Mouse (Mus musculus) forebrain, embryonic 14.5 days (tissue): ENCODE measurements at regions not wholly inside any gene's neighbourhood (a gene's known extent, or its start where the extent isn't known, plus 50 kb on each side); places are given as distances from the start of the nearest gene placed in this dataset.

ENCODE experiments used
- ATAC-seq: fragments of 200-750 bp; cut with Nextera tagmentation; 2 replicates; pipeline ENCODE4 v1.8.0; 2017; ENCODE audit warnings: mild to moderate bottlenecking, moderate library complexity
- DNase-seq: peaks from one replicate; pipeline ENCODE4 v3.0.0-alpha.2; 2015; ENCODE audit warnings: low spot score
- H3K27ac ChIP-seq: fragments of 300-500 bp; sonication (generic); 2 replicates; pipeline ENCODE4 v1.5.1; 2014; ENCODE audit warnings: low read depth, mild to moderate bottlenecking, control low read depth, low read length, moderate library complexity
- H3K27me3 ChIP-seq: fragments of 300-500 bp; sonication (generic); replicated peaks from 2 replicates; pipeline ENCODE4 v1.6.1; 2014; ENCODE audit warnings: low read length, control low read depth, mixed read lengths; ENCODE audit not compliant: control insufficient read depth, insufficient read depth
- H3K36me3 ChIP-seq: fragments of 300-500 bp; sonication (generic); 2 replicates; pipeline ENCODE4 v1.6.1; 2014; ENCODE audit warnings: low read length, control low read depth; ENCODE audit not compliant: control insufficient read depth, insufficient read depth
- H3K4me1 ChIP-seq: fragments of 300-500 bp; sonication (generic); 2 replicates; pipeline ENCODE4 v1.6.1; 2014; ENCODE audit warnings: antibody characterized with exemption, low read length, control low read depth; ENCODE audit not compliant: control insufficient read depth, insufficient read depth
- H3K4me2 ChIP-seq: fragments of 300-500 bp; sonication (generic); 2 replicates; pipeline ENCODE4 v1.6.1; 2014; ENCODE audit warnings: mild to moderate bottlenecking, control low read depth, low read length
- H3K4me3 ChIP-seq: fragments of 300-500 bp; sonication (generic); 2 replicates; pipeline ENCODE4 v1.5.1; 2014; ENCODE audit warnings: low read depth, low read length, control low read depth
- H3K9ac ChIP-seq: fragments of 300-500 bp; sonication (generic); 2 replicates; pipeline ENCODE4 v1.6.1; 2014; ENCODE audit warnings: mild to moderate bottlenecking, low read length, control low read depth, moderate library complexity
- H3K9me3 ChIP-seq: fragments of 300-500 bp; sonication (generic); replicated peaks from 2 replicates; pipeline ENCODE4 v1.6.1; 2016; ENCODE audit warnings: low read length, control low read depth, mixed read lengths; ENCODE audit not compliant: control insufficient read depth
- WGBS: fragments of 180-500 bp; shearing (Covaris S2); extraction: QIAGEN DNeasy Blood & Tissue Kit; methylation state at CpG from one replicate; pipeline ENCODE4 v1.1.7; 2014; 5-methylcytosine and 5-hydroxymethylcytosine counted together

DNA sequence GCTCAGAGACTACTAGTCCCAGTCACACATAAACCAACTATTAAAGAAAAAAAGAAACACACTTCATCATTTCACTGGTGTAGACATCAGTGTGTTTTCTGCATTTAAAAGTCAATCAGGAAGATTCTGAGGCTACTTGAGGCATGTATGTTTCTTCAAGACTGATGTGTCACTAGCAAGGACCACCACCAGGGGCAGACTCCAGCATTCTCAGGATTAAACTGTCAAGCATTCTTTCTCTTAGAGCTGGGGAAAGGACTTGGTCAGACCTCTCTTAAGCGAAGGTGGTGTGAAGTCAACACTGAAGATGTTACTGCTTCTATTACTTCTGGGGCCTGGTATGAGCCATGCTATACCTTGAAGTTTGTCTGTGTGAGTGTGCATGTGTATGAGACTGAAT, 114.1 kb upstream of the Try4 start:
- Histone ChIP-seq H3K9ac (no peak overlapping the region), H3K36me3 (no peaks in the 10 kb centered on the region), H3K4me3 (no peak overlapping the region), H3K4me2 (no peak overlapping the region), H3K27ac (no peak overlapping the region), H3K27me3 (no peaks in the 10 kb centered on the region), H3K9me3 (no peaks in the 10 kb centered on the region), H3K4me1 (no peaks in the 10 kb centered on the region)
- WGBS = 88% methylated on average over 1 of the region's 1 CpGs
- ATAC-seq (no peak), DNase-seq (no peak)

DNA sequence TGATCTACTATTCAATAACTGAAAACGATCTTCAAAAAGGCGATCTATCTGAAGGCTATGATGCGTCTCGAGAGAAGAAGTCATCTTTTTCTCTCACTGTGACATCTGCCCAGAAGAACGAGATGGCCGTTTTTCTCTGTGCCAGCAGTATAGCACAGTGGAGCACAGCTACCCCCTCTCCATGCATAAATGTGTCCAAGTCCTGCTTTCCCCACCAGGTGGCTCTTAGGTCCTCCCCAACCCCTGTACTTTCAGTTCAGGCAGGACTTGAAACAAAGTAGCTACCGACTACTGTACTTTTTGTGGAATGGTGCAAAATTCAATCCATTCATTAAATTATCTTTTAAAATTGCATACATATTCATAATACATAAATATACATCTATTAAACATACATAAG, 123.2 kb upstream of the Try4 start:
- H3K27me3 ChIP-seq = no peaks in the 10 kb centered on the region
- DNase-seq (no peak), ATAC-seq (no peak)
- H3K9me3 ChIP-seq = no peaks in the 10 kb centered on the region
- no peak overlapping the region for H3K4me2 ChIP-seq
- no peaks in the 10 kb centered on the region for H3K4me1 ChIP-seq
- 89% methylated on average over 7 of the region's 7 CpGs for WGBS
- H3K36me3 ChIP-seq = no peaks in the 10 kb centered on the region
- no peak overlapping the region for H3K9ac ChIP-seq
- H3K27ac ChIP-seq = no peak overlapping the region
- H3K4me3 ChIP-seq = no peak overlapping the region

DNA sequence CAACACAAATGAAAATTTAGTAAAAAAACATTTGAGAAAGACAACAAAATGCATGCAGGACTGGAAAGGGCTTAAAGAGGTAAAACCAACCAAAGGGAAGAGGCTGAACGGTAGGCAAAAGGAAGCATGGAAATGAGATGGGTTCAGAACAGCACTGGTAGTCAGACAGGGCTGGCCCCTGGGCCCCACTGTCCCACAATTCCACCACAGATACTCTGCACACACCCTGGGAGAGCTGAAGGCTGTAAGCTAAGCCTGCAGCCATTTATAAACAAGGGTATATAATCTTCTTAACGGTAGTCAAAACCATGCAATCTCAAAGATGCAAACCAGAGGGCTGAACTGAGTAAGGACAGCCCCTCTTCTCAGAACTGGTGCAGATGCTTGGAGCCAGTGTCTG, 124.0 kb upstream of the Try4 start:
- no peaks in the 10 kb centered on the region for H3K36me3 ChIP-seq
- ATAC-seq (no peak), DNase-seq (no peak)
- no peaks in the 10 kb centered on the region for H3K4me1 ChIP-seq
- no peak overlapping the region for H3K4me2 ChIP-seq
- H3K9ac ChIP-seq = no peak overlapping the region
- 85% methylated on average over 2 of the region's 2 CpGs for WGBS
- H3K9me3 ChIP-seq = no peaks in the 10 kb centered on the region
- H3K4me3 ChIP-seq = no peak overlapping the region
- no peak overlapping the region for H3K27ac ChIP-seq
- H3K27me3 ChIP-seq = no peaks in the 10 kb centered on the region

DNA sequence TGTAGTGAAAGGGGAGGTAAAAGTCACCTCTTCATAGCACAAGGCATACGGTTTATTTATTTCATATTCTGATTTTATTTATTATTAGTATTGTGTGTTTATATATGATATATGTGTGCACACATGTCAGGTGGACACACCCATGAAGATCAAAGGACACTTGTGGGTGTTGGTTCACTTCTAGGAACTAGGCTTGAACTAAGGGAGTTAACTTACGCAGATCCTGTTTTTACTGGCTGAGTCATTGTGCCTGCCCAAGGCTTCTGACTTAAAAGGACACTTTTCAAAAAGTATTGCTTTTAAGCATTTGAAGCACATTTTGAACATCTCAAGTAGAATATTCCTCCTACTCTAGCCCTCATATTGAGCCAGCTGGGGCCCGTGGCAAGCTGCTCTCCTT, 124.9 kb upstream of the Try4 start:
- DNase-seq (no peak), ATAC-seq (no peak)
- Histone ChIP-seq H3K4me2 (no peak overlapping the region), H3K27ac (no peak overlapping the region), H3K4me3 (no peak overlapping the region), H3K27me3 (no peaks in the 10 kb centered on the region), H3K4me1 (no peaks in the 10 kb centered on the region), H3K36me3 (no peaks in the 10 kb centered on the region), H3K9ac (no peak overlapping the region), H3K9me3 (no peaks in the 10 kb centered on the region)
- WGBS = 91% methylated on average over 3 of the region's 3 CpGs

DNA sequence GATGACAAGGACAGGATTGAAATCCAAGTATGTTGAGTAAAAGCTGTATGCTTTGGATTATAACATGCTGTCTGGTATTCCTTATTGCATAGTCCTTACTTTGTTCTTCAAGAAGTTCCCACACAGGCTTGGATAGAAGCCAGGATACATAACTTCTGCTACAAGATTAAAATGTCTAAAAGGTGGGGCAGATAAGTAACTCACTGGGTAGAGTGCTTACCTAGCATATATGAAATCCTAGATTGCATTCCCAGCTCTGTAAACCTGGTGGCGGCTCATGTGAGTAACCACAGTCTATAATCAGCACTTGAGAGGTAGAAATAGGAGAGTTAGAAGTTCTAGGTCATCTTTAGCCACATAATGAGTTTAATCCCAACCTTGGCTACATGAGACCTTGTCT, 126.0 kb upstream of the Try4 start:
- no peak overlapping the region for H3K27ac ChIP-seq
- ATAC-seq (no peak), DNase-seq (no peak)
- no peak overlapping the region for H3K9ac ChIP-seq
- 88% methylated on average over 1 of the region's 1 CpGs for WGBS
- H3K9me3 ChIP-seq = no peaks in the 10 kb centered on the region
- H3K36me3 ChIP-seq = no peaks in the 10 kb centered on the region
- no peak overlapping the region for H3K4me3 ChIP-seq
- no peaks in the 10 kb centered on the region for H3K4me1 ChIP-seq
- no peak overlapping the region for H3K4me2 ChIP-seq
- no peaks in the 10 kb centered on the region for H3K27me3 ChIP-seq

DNA sequence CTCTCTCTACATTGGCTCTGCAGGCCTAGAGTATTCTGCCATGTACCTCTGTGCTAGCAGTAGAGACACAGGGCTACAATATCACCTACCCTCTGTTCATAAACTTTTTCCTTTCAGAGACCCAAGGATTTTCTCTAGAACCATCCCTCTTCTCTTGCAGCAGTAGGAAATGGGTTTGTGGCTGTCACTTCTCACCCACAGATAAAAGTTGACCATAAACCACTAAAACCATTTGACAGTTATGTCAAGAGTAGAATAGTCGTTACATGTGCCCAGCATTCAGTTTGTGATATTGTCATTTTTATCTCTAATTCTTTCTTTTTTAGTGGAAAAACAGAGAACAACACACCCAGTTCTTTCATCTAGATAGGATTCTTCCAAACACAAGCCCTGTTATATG, 128.2 kb upstream of the 2210010C04Rik start:
- ATAC-seq (no peak), DNase-seq (no peak)
- H3K4me3 ChIP-seq = no peak overlapping the region
- H3K9ac ChIP-seq = no peak overlapping the region
- no peak overlapping the region for H3K4me2 ChIP-seq
- H3K36me3 ChIP-seq = no peaks in the 10 kb centered on the region
- H3K9me3 ChIP-seq = no peaks in the 10 kb centered on the region
- no peak overlapping the region for H3K27ac ChIP-seq
- H3K27me3 ChIP-seq = no peaks in the 10 kb centered on the region
- WGBS = 80% methylated on average over 1 of the region's 1 CpGs
- H3K4me1 ChIP-seq = no peaks in the 10 kb centered on the region

DNA sequence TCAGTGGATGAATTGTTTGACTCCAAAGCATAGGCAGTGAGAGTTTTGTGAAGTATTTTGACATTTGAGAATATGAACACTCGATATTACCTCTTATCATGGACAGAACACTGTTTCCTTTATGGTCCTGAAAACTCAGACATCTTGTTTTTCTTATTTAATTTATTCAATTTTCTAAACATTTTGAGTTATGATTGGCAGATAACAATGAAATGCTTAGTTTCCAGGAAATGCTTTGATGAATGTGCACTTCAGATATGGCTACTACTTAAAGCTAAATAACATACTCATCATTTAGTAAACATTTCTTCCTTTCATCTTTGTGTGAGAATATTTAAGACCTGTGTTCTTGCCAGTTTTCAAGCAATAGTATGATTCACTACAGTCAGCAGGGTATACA, 126.4 kb upstream of the 2210010C04Rik start:
- Histone ChIP-seq H3K4me3 (no peak overlapping the region), H3K4me1 (no peaks in the 10 kb centered on the region), H3K4me2 (no peak overlapping the region), H3K9me3 (no peaks in the 10 kb centered on the region), H3K27me3 (no peaks in the 10 kb centered on the region), H3K27ac (no peak overlapping the region), H3K9ac (no peak overlapping the region), H3K36me3 (no peaks in the 10 kb centered on the region)
- 79% methylated on average over 1 of the region's 1 CpGs for WGBS
- ATAC-seq (no peak), DNase-seq (no peak)

DNA sequence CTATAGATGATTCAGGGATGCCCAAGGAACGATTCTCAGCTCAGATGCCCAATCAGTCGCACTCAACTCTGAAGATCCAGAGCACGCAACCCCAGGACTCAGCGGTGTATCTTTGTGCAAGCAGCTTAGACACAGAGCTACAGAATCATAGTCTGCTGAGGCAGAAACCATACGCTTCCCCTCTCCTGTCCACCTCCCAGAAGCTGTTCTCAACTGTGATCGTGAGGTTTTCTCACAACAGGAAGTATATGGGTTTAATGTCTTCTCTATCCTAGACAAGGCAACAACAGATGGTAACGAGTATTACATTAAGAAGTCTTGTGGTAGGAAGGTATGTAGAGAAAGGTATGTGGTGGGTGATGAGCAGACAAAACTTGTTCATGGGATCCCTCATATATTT, 116.8 kb upstream of the 2210010C04Rik start:
- Histone ChIP-seq H3K4me2 (no peak overlapping the region), H3K9me3 (no peaks in the 10 kb centered on the region), H3K4me3 (no peak overlapping the region), H3K27me3 (no peaks in the 10 kb centered on the region), H3K4me1 (no peaks in the 10 kb centered on the region), H3K9ac (no peak overlapping the region), H3K27ac (no peak overlapping the region), H3K36me3 (no peaks in the 10 kb centered on the region)
- ATAC-seq = no peak
- 85% methylated on average over 7 of the region's 7 CpGs for WGBS
- DNase-seq = no peak

DNA sequence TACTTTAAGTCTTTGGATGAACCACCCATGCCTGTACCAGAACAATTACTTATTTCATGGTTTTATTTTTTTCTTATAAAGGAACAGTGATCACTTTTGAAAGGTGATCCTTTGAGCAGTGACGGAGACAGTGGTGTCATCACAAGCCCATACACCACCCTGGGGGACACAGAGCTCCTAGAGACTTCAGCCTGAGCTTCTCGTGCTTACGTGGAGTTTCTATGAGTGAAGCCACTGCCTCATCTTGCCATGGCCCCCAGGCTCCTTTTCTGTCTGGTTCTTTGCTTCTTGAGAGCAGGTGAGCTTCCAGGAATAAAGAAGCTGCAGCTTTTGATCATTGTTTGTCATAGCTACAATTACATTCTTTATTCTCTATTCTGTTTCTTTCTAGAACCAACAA, 116.2 kb upstream of the 2210010C04Rik start:
- Histone ChIP-seq H3K36me3 (no peaks in the 10 kb centered on the region), H3K4me2 (no peak overlapping the region), H3K9ac (no peak overlapping the region), H3K27me3 (no peaks in the 10 kb centered on the region), H3K4me3 (no peak overlapping the region), H3K4me1 (no peaks in the 10 kb centered on the region), H3K9me3 (no peaks in the 10 kb centered on the region), H3K27ac (no peak overlapping the region)
- WGBS = 90% methylated on average over 3 of the region's 3 CpGs
- no peak for ATAC-seq
- DNase-seq = no peak

DNA sequence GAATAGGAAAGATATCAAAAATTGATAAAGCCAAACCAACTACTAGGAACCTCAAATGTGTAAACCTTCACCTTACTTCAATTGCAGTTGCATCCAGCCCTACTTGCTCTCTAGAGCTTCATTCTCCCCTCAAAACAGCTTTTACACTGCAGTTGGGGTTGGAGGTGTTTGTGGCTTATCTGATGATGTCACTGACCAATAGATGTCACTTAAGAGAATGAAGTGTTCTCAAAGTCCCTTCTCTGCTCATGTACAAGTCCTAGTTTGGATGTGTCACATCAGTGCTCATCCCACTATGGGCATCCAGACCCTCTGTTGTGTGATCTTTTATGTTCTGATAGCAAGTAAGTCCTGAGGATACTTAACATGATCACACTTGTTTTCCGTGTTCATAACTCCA, 105.6 kb upstream of the 2210010C04Rik start:
- no peak overlapping the region for H3K27ac ChIP-seq
- H3K36me3 ChIP-seq = no peaks in the 10 kb centered on the region
- H3K27me3 ChIP-seq = no peaks in the 10 kb centered on the region
- no peak overlapping the region for H3K4me2 ChIP-seq
- ATAC-seq (no peak), DNase-seq (no peak)
- no peaks in the 10 kb centered on the region for H3K9me3 ChIP-seq
- H3K9ac ChIP-seq = no peak overlapping the region
- 85% methylated on average over 1 of the region's 1 CpGs for WGBS
- no peak overlapping the region for H3K4me3 ChIP-seq
- no peaks in the 10 kb centered on the region for H3K4me1 ChIP-seq
